Mouse (Mus musculus) forebrain, embryonic 16.5 days (tissue): ENCODE measurements around the gene Kazn. TPM values are rescaled to one million over a fixed set of nuclear protein-coding genes. Genes with fewer than 3 reads are reported as not detected.

Experiments used
- ATAC-seq: fragments of 200-750 bp; cut with Nextera tagmentation; 2 replicates; pipeline ENCODE4 v1.8.0; 2017; ENCODE audit warnings: mild to moderate bottlenecking, moderate library complexity
- H3K27ac ChIP-seq: fragments of 300-500 bp; sonication (generic); 2 replicates; pipeline ENCODE4 v1.5.1; 2014; ENCODE audit warnings: low read length, control low read depth
- H3K27me3 ChIP-seq: fragments of 300-500 bp; sonication (generic); replicated peaks from 2 replicates; pipeline ENCODE4 v1.6.1; 2014; ENCODE audit warnings: low read length; ENCODE audit not compliant: control insufficient read depth, insufficient read depth
- H3K36me3 ChIP-seq: fragments of 300-500 bp; sonication (generic); 2 replicates; pipeline ENCODE4 v1.6.1; 2014; ENCODE audit not compliant: control insufficient read depth, insufficient read depth
- H3K4me1 ChIP-seq: fragments of 300-500 bp; sonication (generic); replicated peaks from 2 replicates; pipeline ENCODE4 v1.6.1; 2014; ENCODE audit warnings: low read length; ENCODE audit not compliant: control insufficient read depth, insufficient read depth
- H3K4me2 ChIP-seq: fragments of 300-500 bp; sonication (generic); 2 replicates; pipeline ENCODE4 v1.6.1; 2014; ENCODE audit warnings: mild to moderate bottlenecking, low read length, control low read depth
- H3K4me3 ChIP-seq: fragments of 300-500 bp; sonication (generic); replicated peaks from 2 replicates; pipeline ENCODE4 v1.5.1; 2014; ENCODE audit warnings: mild to moderate bottlenecking, low read length, control low read depth
- H3K9ac ChIP-seq: fragments of 300-500 bp; sonication (generic); replicated peaks from 2 replicates; pipeline ENCODE4 v1.6.1; 2014; ENCODE audit warnings: low read depth, low read length, control low read depth
- H3K9me3 ChIP-seq: fragments of 300-500 bp; sonication (generic); 2 replicates; pipeline ENCODE4 v1.6.1; 2016; ENCODE audit warnings: low read length; ENCODE audit not compliant: control insufficient read depth
- WGBS: fragments of 180-500 bp; shearing (Covaris S2); extraction: QIAGEN DNeasy Blood & Tissue Kit; methylation state at CpG from one replicate; pipeline ENCODE4 v1.1.7; 2014; 5-methylcytosine and 5-hydroxymethylcytosine counted together
- polyA plus RNA-seq: library from polyadenylated mRNA; unstranded; fragments of >200 nt; fragmentation: Nextera tagmentation; extraction: Ambion mirVana; gene quantifications from 2 replicates; pipeline ENCODE4 v1.2.1, GENCODE M21; 2015

The Kazn gene
- polyA plus RNA-seq, 1 experiment from 2014 or later, result 27.6 TPM

DNA sequence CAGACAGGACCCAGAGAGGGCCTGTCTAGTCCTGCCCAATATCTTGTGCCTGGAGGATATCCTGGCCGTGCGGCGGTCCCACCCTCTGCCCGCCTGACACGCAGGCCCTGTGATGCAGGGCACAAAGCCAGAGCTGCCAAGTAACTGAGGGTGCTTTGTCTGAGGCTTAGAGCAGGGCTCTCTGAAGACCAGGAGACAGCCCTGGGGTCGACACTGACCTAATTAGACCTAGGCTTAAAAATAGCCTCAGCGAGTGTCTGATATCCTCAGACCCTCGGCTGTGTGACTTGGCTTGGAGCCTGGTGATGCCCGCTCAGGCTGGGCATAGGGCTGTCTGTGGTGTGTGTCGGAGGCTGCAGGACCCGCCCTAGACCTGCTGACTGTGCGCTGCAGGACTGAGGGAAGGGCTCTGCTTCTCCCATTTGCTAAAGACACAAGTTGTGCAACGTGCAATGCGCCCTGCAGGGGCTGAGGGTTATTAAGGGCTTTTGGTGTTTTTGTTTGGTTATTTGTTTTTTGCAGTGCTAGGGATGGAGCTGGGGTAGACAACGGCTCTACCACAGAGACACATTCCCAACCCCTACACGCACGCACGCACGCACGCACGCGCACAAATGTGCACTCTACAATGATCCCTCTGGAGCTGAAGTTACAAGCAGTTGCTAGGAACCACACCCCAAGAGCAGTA is 181.5 kb downstream of the Kazn start:
- Histone ChIP-seq H3K4me3 (no peak overlapping the region), H3K36me3 (no peaks in the 10 kb centered on the region), H3K9ac (0 out of 2 replicates have a peak overlapping the region, but pooled peaks have one; percentile 6), H3K27ac (no peak overlapping the region), H3K4me1 (peaks cover 10% of the 10 kb centered on the region), H3K9me3 (peaks cover 2% of the 10 kb centered on the region; the same call in 1 of the 2 replicates), H3K27me3 (no peaks in the 10 kb centered on the region), H3K4me2 (no peak overlapping the region)
- 62% methylated on average over 22 of the region's 22 CpGs for WGBS
- peak; percentile 42 for ATAC-seq

DNA sequence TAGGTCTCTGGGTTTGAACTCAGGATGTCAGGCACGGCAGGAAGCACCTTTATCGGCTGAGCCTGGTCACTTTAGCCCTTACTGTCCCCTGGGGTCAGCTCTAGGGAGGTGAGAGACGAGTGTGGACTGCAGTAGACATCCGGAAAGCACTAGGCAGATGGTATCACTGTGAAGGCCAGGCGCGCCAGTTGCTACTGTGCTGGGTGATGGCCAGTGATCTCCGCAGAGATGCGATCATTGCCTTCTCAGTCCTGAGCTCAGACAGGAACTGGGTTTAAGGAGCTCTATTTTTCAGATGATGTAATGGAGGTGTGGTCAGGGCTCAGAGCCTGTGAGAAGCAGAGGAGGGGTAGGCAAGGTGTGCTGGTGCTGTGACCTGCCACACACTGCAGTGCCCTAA is 183.6 kb downstream of the Kazn start:
- H3K27me3 ChIP-seq, result no peaks in the 10 kb centered on the region
- H3K27ac ChIP-seq, result no peak overlapping the region
- peaks cover 2% of the 10 kb centered on the region; the same call in 1 of the 2 replicates for H3K9me3 ChIP-seq
- no peak for ATAC-seq
- H3K4me3 ChIP-seq, result no peak overlapping the region
- WGBS, result 88% methylated on average over 8 of the region's 8 CpGs
- H3K9ac ChIP-seq, result no peak overlapping the region
- H3K36me3 ChIP-seq, result no peaks in the 10 kb centered on the region
- H3K4me1 ChIP-seq, result peaks cover 7% of the 10 kb centered on the region
- no peak overlapping the region for H3K4me2 ChIP-seq

DNA sequence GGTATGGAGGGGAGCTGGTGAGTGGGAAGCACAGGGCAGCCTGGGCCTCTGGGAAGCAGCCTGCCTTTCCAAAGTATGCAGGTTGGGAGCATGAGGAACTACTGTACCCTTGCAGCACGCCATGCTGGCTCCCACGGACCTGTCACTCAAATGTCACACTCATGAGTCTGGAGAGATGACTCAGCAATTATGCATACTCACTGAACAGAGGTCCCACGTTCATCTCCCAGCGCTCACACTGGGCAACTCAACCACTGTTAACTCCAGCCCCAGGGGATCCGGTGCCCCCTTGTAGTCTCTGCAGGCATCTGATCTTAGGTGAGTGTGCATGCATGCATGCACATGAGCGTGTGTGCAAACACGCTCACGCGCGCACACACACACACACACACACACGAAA is 184.6 kb downstream of the Kazn start:
- ATAC-seq, result no peak
- peaks cover 3% of the 10 kb centered on the region for H3K4me1 ChIP-seq
- H3K4me2 ChIP-seq, result no peak overlapping the region
- 83% methylated on average over 11 of the region's 11 CpGs for WGBS
- no peaks in the 10 kb centered on the region for H3K36me3 ChIP-seq
- no peaks in the 10 kb centered on the region for H3K27me3 ChIP-seq
- H3K9me3 ChIP-seq, result no peaks in the 10 kb centered on the region
- H3K27ac ChIP-seq, result no peak overlapping the region
- no peak overlapping the region for H3K9ac ChIP-seq
- no peak overlapping the region for H3K4me3 ChIP-seq

DNA sequence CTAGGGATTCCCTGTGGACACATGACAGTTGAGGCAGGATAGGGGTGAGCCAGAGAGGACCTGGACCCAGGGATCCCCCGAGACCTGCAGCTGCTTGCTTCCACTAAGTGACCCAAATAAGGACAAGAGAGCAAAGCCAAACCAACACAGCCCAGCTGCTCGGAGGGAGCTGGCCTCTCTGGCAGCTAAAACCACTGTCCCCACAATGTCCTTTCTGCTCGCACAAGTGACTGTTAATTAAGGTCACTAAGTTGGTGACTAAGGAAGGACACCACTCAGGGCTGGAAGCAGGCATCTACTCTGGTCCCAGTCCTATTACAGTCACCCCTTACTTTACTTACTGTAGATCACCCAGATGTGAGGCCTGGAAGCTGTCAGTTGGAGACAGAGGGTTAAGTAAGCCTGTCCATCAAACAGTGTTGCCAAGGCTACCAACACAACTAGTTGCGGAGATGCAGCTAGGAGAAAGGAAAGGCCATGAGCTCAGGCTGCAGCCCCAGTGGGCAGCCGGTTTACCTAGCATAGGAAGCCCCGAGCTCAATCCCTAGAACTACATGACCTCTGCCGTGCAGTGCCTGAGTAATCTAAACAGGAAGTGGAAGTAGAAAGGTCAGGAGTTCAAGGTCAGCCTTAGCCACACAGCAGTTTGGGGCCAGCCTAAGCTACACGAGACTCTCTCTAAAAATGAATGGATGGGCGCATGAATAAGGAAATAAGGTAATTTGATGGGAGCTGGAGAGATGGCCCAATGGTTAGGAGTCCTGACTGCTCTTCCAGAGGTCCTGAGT is 185.3 kb downstream of the Kazn start:
- Histone ChIP-seq H3K27ac (no peak overlapping the region), H3K4me2 (no peak overlapping the region), H3K4me1 (peaks cover 3% of the 10 kb centered on the region), H3K9me3 (no peaks in the 10 kb centered on the region), H3K36me3 (no peaks in the 10 kb centered on the region), H3K9ac (no peak overlapping the region), H3K4me3 (no peak overlapping the region), H3K27me3 (no peaks in the 10 kb centered on the region)
- ATAC-seq, result no peak
- WGBS, result 55% methylated on average over 9 of the region's 9 CpGs

DNA sequence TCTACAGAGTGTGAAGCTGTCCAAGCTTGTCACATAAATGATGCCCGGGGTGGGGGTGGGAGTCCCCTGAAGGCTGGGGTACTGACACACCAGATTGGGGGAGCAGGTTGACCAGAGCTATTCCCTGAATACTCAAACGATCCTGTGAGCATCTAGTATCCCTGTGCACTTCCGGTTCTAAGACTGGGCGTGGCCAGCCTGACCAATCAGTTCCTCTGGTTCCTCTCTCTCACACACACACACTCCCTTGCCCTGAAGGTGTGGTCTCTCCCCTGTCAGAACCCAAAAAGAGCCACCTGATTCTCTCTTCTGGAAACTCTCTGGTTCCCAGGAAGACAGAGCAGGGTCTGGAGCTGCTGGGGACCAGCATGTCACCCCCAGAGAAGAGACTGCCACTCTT is 185.9 kb downstream of the Kazn start:
- no peak for ATAC-seq
- Histone ChIP-seq H3K27me3 (no peaks in the 10 kb centered on the region), H3K4me1 (peaks cover 3% of the 10 kb centered on the region), H3K4me3 (no peak overlapping the region), H3K4me2 (no peak overlapping the region), H3K27ac (no peak overlapping the region), H3K36me3 (no peaks in the 10 kb centered on the region), H3K9ac (no peak overlapping the region), H3K9me3 (no peaks in the 10 kb centered on the region)
- WGBS, result 76% methylated on average over 4 of the region's 4 CpGs

DNA sequence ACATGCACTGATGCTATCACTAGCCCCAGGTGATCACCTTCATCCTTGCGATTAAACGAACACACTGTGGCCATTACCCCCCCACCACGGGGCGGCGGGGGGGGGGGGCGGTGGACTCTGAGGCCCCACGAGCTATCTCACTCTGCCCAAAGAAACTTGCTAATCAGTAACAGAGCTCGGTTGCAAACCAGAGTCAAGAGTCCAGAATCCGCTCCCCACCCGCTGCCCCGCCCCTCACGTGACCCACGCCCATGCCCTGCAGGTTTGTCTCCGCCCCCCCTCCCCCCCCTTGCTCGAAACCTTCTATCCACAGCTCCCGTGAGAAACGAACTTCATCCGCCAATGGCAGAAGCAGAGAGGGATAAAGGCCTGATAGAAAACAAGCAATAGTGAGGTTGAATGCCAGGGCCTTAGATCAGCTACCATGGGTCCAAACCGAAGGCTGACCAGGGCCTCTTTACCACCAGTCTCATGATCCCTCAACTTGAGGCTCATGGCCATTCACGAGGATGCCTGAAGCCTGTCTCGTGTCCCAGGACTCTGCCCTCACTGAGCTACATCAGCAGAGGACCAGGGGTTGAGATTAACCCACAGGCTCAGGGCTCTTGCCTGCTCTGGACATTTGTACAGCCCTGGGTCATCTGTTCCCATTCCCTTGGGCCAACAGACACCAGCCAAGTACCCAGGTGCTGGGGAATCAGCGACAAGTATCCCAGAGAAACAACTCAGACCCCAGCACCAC is 186.6 kb downstream of the Kazn start:
- 65% methylated on average over 21 of the region's 22 CpGs for WGBS
- no peak for ATAC-seq

More for the DNA sequence above, 186.6 kb downstream of the Kazn start:
- H3K9ac ChIP-seq, result no peak overlapping the region
- H3K9me3 ChIP-seq, result no peaks in the 10 kb centered on the region
- no peak overlapping the region for H3K4me2 ChIP-seq
- no peak overlapping the region for H3K4me3 ChIP-seq
- peaks cover 3% of the 10 kb centered on the region for H3K4me1 ChIP-seq
- H3K36me3 ChIP-seq, result no peaks in the 10 kb centered on the region
- H3K27ac ChIP-seq, result no peak overlapping the region
- H3K27me3 ChIP-seq, result no peaks in the 10 kb centered on the region

Other genes with a start within 250 kb of the Kazn start
- 1.6 and 1.8 TPM in 2 replicates for gene Fhad1, start 224.3 kb downstream of the Kazn start, polyA plus RNA-seq
- 6.5 and 8.6 TPM in 2 replicates for gene Tmem51, start 155.1 kb downstream of the Kazn start, polyA plus RNA-seq